Mouse (Mus musculus): ENCODE results near the gene Nhej1. TPM values are rescaled to one million over a fixed set of nuclear protein-coding genes. Genes with fewer than 3 reads are reported as not detected.

Gene Nhej1
- total RNA-seq, 2 experiments from 2014 or later: 0.77 to 4.0 TPM

GRCm38 (mm10) chr1:75133421-75134207, 8.6 kb upstream of the Nhej1 start, which contains the start of gene Slc23a3:
Gene Slc23a3 (minus strand): TSS chr1:75133890.
- ATAC-seq (replicated peaks; ENCODE audit: low FRiP score, poor library complexity, severe bottlenecking): no peak

GRCm38 (mm10) chr1:75128641-75129040, 3.6 kb upstream of the Nhej1 start:
- ATAC-seq (replicated peaks; ENCODE audit: low FRiP score, poor library complexity, severe bottlenecking): no peak

- ATAC-seq (replicated peaks; ENCODE audit: low FRiP score, poor library complexity, severe bottlenecking): peak; percentile 8
These were observed 418 bp upstream of the Nhej1 start for GRCm38 (mm10) chr1:75125418-75125817.

GRCm38 (mm10) chr1:75122211-75122610, 2.8 kb downstream of the Nhej1 start:
- no peak for ATAC-seq (replicated peaks; ENCODE audit: low FRiP score, poor library complexity, severe bottlenecking)

- no peak for ATAC-seq (replicated peaks; ENCODE audit: low FRiP score, poor library complexity, severe bottlenecking)
These were observed 72.9 kb downstream of the Nhej1 start for GRCm38 (mm10) chr1:75052091-75052490.

- ATAC-seq (replicated peaks; ENCODE audit: low FRiP score, poor library complexity, severe bottlenecking): no peak
These were observed 73.6 kb downstream of the Nhej1 start for GRCm38 (mm10) chr1:75051428-75051827.

- no peak for ATAC-seq (replicated peaks; ENCODE audit: low FRiP score, poor library complexity, severe bottlenecking)
These were observed 76.4 kb downstream of the Nhej1 start for GRCm38 (mm10) chr1:75048571-75048970.

GRCm38 (mm10) chr1:75048041-75048440, 77.0 kb downstream of the Nhej1 start:
- ATAC-seq (replicated peaks; ENCODE audit: low FRiP score, poor library complexity, severe bottlenecking): no peak

- ATAC-seq (replicated peaks; ENCODE audit: low FRiP score, poor library complexity, severe bottlenecking): no peak
These were observed 84.6 kb downstream of the Nhej1 start for GRCm38 (mm10) chr1:75040429-75040828.

- no peak for ATAC-seq (replicated peaks; ENCODE audit: low FRiP score, poor library complexity, severe bottlenecking)
These were observed 93.0 kb downstream of the Nhej1 start for GRCm38 (mm10) chr1:75032041-75032440.

GRCm38 (mm10) chr1:75027061-75027779, 97.8 kb downstream of the Nhej1 start:
- ATAC-seq (replicated peaks; ENCODE audit: low FRiP score, poor library complexity, severe bottlenecking): no peak

- no peak for ATAC-seq (replicated peaks; ENCODE audit: low FRiP score, poor library complexity, severe bottlenecking)
These were observed 100.4 kb downstream of the Nhej1 start for GRCm38 (mm10) chr1:75024419-75025199.

GRCm38 (mm10) chr1:75022216-75022615, 102.8 kb downstream of the Nhej1 start:
- ATAC-seq (replicated peaks; ENCODE audit: low FRiP score, poor library complexity, severe bottlenecking): no peak

- ATAC-seq (replicated peaks; ENCODE audit: low FRiP score, poor library complexity, severe bottlenecking): peak; percentile 66
These were observed 108.2 kb downstream of the Nhej1 start for GRCm38 (mm10) chr1:75016846-75017245.

- ATAC-seq (replicated peaks; ENCODE audit: low FRiP score, poor library complexity, severe bottlenecking): no peak
These were observed 109.3 kb downstream of the Nhej1 start for GRCm38 (mm10) chr1:75015551-75016265.

GRCm38 (mm10) chr1:75014210-75014845, 110.7 kb downstream of the Nhej1 start:
- no peak for ATAC-seq (replicated peaks; ENCODE audit: low FRiP score, poor library complexity, severe bottlenecking)

- ATAC-seq (replicated peaks; ENCODE audit: low FRiP score, poor library complexity, severe bottlenecking): no peak
These were observed 114.2 kb downstream of the Nhej1 start for GRCm38 (mm10) chr1:75010817-75011216.

GRCm38 (mm10) chr1:75010203-75010602, 114.8 kb downstream of the Nhej1 start:
- ATAC-seq (replicated peaks; ENCODE audit: low FRiP score, poor library complexity, severe bottlenecking): no peak

- no peak for ATAC-seq (replicated peaks; ENCODE audit: low FRiP score, poor library complexity, severe bottlenecking)
These were observed 119.0 kb downstream of the Nhej1 start for GRCm38 (mm10) chr1:75006016-75006415.

All from erythroblast, adult 5-6 weeks (primary cell).